Mouse (Mus musculus): ENCODE results near the gene Htatip2. TPM values are rescaled to one million over a fixed set of nuclear protein-coding genes. Genes with fewer than 3 reads are reported as not detected.

Gene Htatip2
- total and polyA plus RNA-seq, 3 experiments: 8.2 to 16.9 (median 13.3) TPM

DNA sequence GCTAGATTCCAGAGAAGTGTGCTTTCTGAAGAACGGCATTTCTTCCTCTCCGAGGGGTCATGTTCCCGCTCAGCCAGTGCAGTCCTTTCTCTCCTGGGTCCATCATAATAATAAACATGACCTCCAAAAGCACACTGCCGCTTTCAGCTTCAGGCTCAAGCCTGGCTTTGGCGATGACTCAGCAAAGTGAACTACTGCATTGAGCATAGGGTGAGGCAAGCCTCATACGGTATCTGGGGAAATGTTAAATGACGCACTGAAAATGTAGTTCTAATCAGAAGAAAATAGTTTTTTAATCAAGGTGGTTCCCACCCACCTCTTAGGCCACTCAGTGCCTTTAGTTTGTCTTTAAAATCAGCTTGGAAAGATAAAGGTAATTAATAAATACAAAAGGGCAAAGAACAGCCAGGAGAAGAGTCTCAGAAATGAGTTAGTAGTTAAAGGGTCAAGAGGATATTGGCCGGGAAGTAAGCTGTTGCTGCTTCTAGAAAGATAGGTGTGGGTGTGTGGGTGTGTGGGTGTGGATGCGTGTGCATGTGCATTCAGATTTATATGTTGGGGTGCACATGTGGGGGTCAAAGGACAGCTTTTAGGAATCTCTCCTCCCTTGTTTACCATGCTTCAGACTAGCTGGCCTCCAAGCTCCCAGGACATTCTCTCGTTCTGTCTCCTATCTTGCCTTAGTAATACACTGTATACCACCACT, 5.2 kb downstream of the Htatip2 start:
- H3K27ac ChIP-seq: no peak overlapping the region
- H3K79me2 ChIP-seq (replicated peaks; ENCODE audit: control insufficient read depth, insufficient read depth, low read length): no peaks in the 10 kb centered on the region
- no peak for DNase-seq
- H3K4me3 ChIP-seq: no peak overlapping the region
- WGBS: 69% methylated on average over 10 of the region's 10 CpGs
- H3K36me3 ChIP-seq (ENCODE audit: control insufficient read depth, insufficient read depth, low read length): peaks cover 3% of the 10 kb centered on the region
- intact Hi-C loops (cut with DNase I): no loop called here
- peaks cover 3% of the 10 kb centered on the region for H3K4me1 ChIP-seq (ENCODE audit: control insufficient read depth, insufficient read depth, low read length)
- TF ChIP-seq EP300 (IDR thresholded peaks at IDR 0.05; ENCODE audit: insufficient read depth, low read depth, low read length) (no peak), CTCF (IDR thresholded peaks at IDR 0.05) (no peak)
- no peak overlapping the region for H3K9ac ChIP-seq (ENCODE audit: low read depth, low read length)
- no peaks in the 10 kb centered on the region for H3K27me3 ChIP-seq (ENCODE audit: control insufficient read depth, insufficient read depth, low read length)

DNA sequence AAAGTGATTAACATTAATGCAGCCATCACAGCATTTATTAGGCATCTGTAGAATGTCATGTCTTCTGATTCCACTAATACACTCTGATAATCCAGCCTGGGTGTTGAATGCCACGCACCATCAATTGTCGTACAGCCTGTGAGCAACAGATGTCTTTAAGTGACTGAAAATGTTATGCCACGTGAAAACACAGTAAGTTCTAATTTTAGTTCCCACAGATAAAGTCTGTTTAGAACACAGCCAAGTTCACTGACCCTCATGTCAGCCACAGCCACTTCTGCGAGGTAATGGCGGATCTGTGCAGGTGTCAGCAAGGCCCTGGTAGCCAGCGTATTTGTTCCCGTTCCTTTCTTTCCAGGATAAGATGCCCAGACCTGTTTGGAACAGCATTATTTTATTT, 7.3 kb downstream of the Htatip2 start:
- H3K4me3 ChIP-seq: no peak overlapping the region
- no peak overlapping the region for H3K27ac ChIP-seq
- H3K9ac ChIP-seq (ENCODE audit: low read depth, low read length): no peak overlapping the region
- H3K36me3 ChIP-seq (ENCODE audit: control insufficient read depth, insufficient read depth, low read length): peaks cover 3% of the 10 kb centered on the region
- intact Hi-C loops (cut with DNase I): no loop called here
- H3K4me1 ChIP-seq (ENCODE audit: control insufficient read depth, insufficient read depth, low read length): no peaks in the 10 kb centered on the region
- WGBS: 65% methylated on average over 7 of the region's 7 CpGs
- no peak for DNase-seq
- H3K27me3 ChIP-seq (ENCODE audit: control insufficient read depth, insufficient read depth, low read length): no peaks in the 10 kb centered on the region
- H3K79me2 ChIP-seq (replicated peaks; ENCODE audit: control insufficient read depth, insufficient read depth, low read length): no peaks in the 10 kb centered on the region
- TF ChIP-seq POLR2A (IDR thresholded peaks at IDR 0.05; ENCODE audit: insufficient read depth, low read depth, low read length) (no peak), EP300 (IDR thresholded peaks at IDR 0.05; ENCODE audit: insufficient read depth, low read depth, low read length) (no peak), CTCF (IDR thresholded peaks at IDR 0.05) (no peak)

DNA sequence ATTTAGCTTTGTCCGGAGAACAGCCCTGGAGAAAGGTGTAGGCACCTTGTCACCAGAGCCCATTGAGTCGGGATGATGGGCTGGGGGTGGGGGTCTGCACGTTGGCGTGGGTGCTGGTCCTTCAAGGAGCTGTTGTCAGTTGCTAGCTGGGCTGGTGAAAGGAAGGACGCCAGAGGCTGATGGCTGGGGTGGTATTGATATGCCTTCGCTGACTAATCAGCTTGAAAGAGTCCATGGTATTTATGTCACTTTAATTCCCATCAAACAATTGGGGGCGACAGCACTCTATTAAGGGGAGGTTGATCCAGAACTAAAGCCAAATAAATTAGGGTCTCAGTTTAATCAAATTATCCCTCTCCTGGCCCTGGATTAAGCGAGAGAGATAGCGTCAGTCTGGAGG, 9.6 kb downstream of the Htatip2 start:
- Histone ChIP-seq H3K9ac (ENCODE audit: low read depth, low read length) (no peak overlapping the region), H3K36me3 (ENCODE audit: control insufficient read depth, insufficient read depth, low read length) (peaks cover 3% of the 10 kb centered on the region), H3K4me3 (no peak overlapping the region), H3K27me3 (ENCODE audit: control insufficient read depth, insufficient read depth, low read length) (no peaks in the 10 kb centered on the region), H3K79me2 (replicated peaks; ENCODE audit: control insufficient read depth, insufficient read depth, low read length) (no peaks in the 10 kb centered on the region), H3K4me1 (ENCODE audit: control insufficient read depth, insufficient read depth, low read length) (no peaks in the 10 kb centered on the region), H3K27ac (no peak overlapping the region)
- no peak for TF ChIP-seq POLR2A (IDR thresholded peaks at IDR 0.05; ENCODE audit: insufficient read depth, low read depth, low read length)
- 71% methylated on average over 9 of the region's 9 CpGs for WGBS
- intact Hi-C loops (cut with DNase I): no loop called here
- no peak for DNase-seq

DNA sequence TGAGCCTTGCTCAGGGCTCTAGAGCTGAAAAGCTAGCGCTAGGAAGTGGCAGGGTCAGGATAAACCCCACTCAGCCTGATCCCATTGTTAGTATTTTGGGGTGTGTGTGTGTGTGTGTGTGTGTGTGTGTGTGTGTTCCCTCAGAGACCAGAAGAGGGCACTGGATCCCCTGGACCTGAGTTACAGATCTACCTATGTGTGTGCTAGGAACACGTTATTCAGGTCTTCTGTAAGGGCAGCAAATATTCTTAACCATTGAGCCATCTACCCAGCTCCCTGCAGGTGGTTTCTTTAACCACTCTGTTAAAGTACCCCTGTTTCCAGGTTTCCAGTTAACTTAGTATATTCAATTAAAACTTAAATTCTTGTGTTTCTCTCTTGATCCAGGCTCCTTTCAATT, 15.5 kb downstream of the Htatip2 start:
- no peaks in the 10 kb centered on the region for H3K27me3 ChIP-seq (ENCODE audit: control insufficient read depth, insufficient read depth, low read length)
- H3K9ac ChIP-seq (ENCODE audit: low read depth, low read length): no peak overlapping the region
- TF ChIP-seq CTCF (IDR thresholded peaks at IDR 0.05) (no peak), POLR2A (IDR thresholded peaks at IDR 0.05; ENCODE audit: insufficient read depth, low read depth, low read length) (no peak), EP300 (IDR thresholded peaks at IDR 0.05; ENCODE audit: insufficient read depth, low read depth, low read length) (no peak)
- DNase-seq: no peak
- H3K79me2 ChIP-seq (replicated peaks; ENCODE audit: control insufficient read depth, insufficient read depth, low read length): no peaks in the 10 kb centered on the region
- 0 out of 2 replicates have a peak, but pooled peaks cover under 1% of the 10 kb centered on the region for H3K4me1 ChIP-seq (ENCODE audit: control insufficient read depth, insufficient read depth, low read length)
- intact Hi-C loops (cut with DNase I): no loop called here
- no peak overlapping the region for H3K4me3 ChIP-seq
- 96% methylated on average over 2 of the region's 2 CpGs for WGBS
- no peak overlapping the region for H3K27ac ChIP-seq
- H3K36me3 ChIP-seq (ENCODE audit: control insufficient read depth, insufficient read depth, low read length): no peaks in the 10 kb centered on the region

DNA sequence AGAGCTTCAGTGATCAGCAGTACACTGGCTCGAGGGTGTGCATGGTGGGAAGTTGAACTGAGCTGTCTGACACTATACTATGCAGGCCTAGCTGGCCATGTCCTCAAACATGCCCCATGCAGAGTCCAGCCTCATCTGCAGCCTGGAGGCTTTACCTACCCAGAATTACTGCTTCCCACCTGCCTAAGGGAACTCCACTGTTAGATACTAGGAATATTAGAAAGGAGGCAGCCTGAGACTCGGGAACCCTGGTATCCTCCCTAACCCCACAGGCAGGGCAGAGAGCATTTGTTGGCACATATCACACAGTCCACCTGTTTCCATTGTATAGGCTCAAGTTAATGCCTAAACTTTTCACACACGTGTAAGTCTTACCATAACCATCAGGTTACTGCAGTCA, 18.7 kb downstream of the Htatip2 start:
- H3K79me2 ChIP-seq (replicated peaks; ENCODE audit: control insufficient read depth, insufficient read depth, low read length): no peaks in the 10 kb centered on the region
- WGBS: 39% methylated on average over 3 of the region's 3 CpGs
- intact Hi-C loops (cut with DNase I): no loop called here
- no peak overlapping the region for H3K27ac ChIP-seq
- no peak for DNase-seq
- no peak for TF ChIP-seq EP300 (IDR thresholded peaks at IDR 0.05; ENCODE audit: insufficient read depth, low read depth, low read length)
- no peak for TF ChIP-seq CTCF (IDR thresholded peaks at IDR 0.05)
- TF ChIP-seq POLR2A (IDR thresholded peaks at IDR 0.05; ENCODE audit: insufficient read depth, low read depth, low read length): no peak
- 0 out of 2 replicates have a peak, but pooled peaks cover 1% of the 10 kb centered on the region for H3K4me1 ChIP-seq (ENCODE audit: control insufficient read depth, insufficient read depth, low read length)
- no peaks in the 10 kb centered on the region for H3K27me3 ChIP-seq (ENCODE audit: control insufficient read depth, insufficient read depth, low read length)
- no peak overlapping the region for H3K4me3 ChIP-seq
- no peak overlapping the region for H3K9ac ChIP-seq (ENCODE audit: low read depth, low read length)
- no peaks in the 10 kb centered on the region; the same call in 1 of the 2 replicates for H3K36me3 ChIP-seq (ENCODE audit: control insufficient read depth, insufficient read depth, low read length)

DNA sequence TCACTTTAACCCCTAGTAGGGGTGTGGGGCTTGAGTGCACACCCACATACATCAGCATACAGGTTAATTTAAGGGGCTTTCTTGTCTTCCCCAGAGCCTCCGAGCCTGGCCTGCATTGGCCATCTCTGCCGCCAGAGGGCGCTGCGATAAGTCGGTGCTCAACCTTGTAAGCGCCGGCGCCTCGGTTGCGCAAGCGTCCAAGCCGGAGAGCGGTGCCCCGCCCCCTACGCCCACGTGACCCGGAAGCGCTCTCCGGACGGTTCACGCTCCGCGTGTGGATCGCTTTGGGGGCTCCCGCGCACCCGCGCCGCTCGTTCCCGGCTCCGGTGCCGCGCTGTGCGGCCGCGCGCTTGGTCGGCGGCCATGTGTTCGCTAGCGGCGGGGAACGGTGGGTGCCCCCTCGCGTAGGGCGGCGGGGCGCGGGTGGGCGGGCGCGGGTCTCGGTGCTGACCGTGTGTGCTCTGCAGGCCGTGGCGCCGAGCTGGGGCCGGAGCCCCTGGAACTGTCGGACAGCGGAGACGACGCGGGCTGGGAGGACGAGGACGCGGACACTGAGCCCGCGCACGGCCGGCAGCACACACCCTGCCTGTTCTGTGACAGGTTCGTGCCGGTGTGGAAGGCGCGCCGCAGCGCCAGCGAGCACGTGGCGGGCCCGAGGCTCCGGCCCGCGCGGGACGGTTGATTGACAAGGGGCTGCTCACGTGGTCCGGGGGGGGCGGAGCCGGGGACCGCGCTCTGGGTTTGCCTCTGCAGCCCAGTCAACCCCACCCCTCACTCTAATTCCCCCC, 19.4 kb downstream of the Htatip2 start, which contains the start of gene Prmt3:
Gene Prmt3, plus strand, starts transcription at position 233 of the 788 bp plus-strand sequence.
- Histone ChIP-seq H3K27me3 (ENCODE audit: control insufficient read depth, insufficient read depth, low read length) (no peaks in the 10 kb centered on the region), H3K9ac (ENCODE audit: low read depth, low read length) (peak within 1 kb of the TSS; percentile 85), H3K79me2 (replicated peaks; ENCODE audit: control insufficient read depth, insufficient read depth, low read length) (no peaks in the 10 kb centered on the region), H3K4me1 (ENCODE audit: control insufficient read depth, insufficient read depth, low read length) (0 out of 2 replicates have a peak, but pooled peaks cover 1% of the 10 kb centered on the region), H3K36me3 (ENCODE audit: control insufficient read depth, insufficient read depth, low read length) (no peaks in the 10 kb centered on the region; the same call in 1 of the 2 replicates), H3K4me3 (peak within 1 kb of the TSS; percentile 62), H3K27ac (peak within 1 kb of the TSS; percentile 30)
- 0 out of 2 replicates have a peak, but pooled peaks have one; percentile 24 for TF ChIP-seq POLR2A (IDR thresholded peaks at IDR 0.05; ENCODE audit: insufficient read depth, low read depth, low read length)
- peak; percentile 100 for TF ChIP-seq CTCF (IDR thresholded peaks at IDR 0.05)
- TF ChIP-seq EP300 (IDR thresholded peaks at IDR 0.05; ENCODE audit: insufficient read depth, low read depth, low read length): peak; percentile 57; the same call in 1 of the 2 replicates
- intact Hi-C loops (cut with DNase I): loop anchor here (1.0 kb wide), 1 partner anchor 145 kb away; no protein-coding TSS in a partner anchor
- under 1% methylated on average over 91 of the region's 92 CpGs for WGBS
- peak; percentile 96 to 98 for DNase-seq

Data from heart, adult 2 months (tissue).